Mouse (Mus musculus): ENCODE results near the gene Fgfr2. TPM values are rescaled to one million over a fixed set of nuclear protein-coding genes. Genes with fewer than 3 reads are reported as not detected.

Fgfr2 gene
- polyA plus RNA-seq, 1 experiment from 2014 or later: 169 TPM

- peaks cover 43% of the 10 kb centered on the region for H3K36me3 ChIP-seq (ENCODE audit: control insufficient read depth, insufficient read depth, low read length)
- ATAC-seq (ENCODE audit: insufficient number of reproducible peaks, insufficient read depth, low FRiP score, low read depth): no peak
- 94% methylated on average over 12 of the region's 12 CpGs for WGBS
- H3K4me3 ChIP-seq (ENCODE audit: low read depth, low read length): no peak overlapping the region
- H3K9me3 ChIP-seq (ENCODE audit: control insufficient read depth, low read depth, low read length): no peaks in the 10 kb centered on the region
- H3K4me1 ChIP-seq (ENCODE audit: control insufficient read depth, insufficient read depth, low read length): 0 out of 2 replicates have a peak, but pooled peaks cover 5% of the 10 kb centered on the region
- H3K27me3 ChIP-seq (ENCODE audit: control insufficient read depth, insufficient read depth, low read length): no peaks in the 10 kb centered on the region
- no peak overlapping the region for H3K9ac ChIP-seq (replicated peaks; ENCODE audit: low read depth, low read length)
- H3K4me2 ChIP-seq (replicated peaks; ENCODE audit: low read depth, low read length): no peak overlapping the region
- H3K27ac ChIP-seq (ENCODE audit: low read length): no peak overlapping the region
Measured at GRCm38 (mm10) chr7:132998639-132999038, 124.5 kb downstream of the Fgfr2 start.

GRCm38 (mm10) chr7:132996391-132996790 is 126.8 kb downstream of the Fgfr2 start:
- Histone ChIP-seq H3K9ac (replicated peaks; ENCODE audit: low read depth, low read length) (no peak overlapping the region), H3K9me3 (ENCODE audit: control insufficient read depth, low read depth, low read length) (no peaks in the 10 kb centered on the region), H3K4me2 (replicated peaks; ENCODE audit: low read depth, low read length) (no peak overlapping the region), H3K4me1 (ENCODE audit: control insufficient read depth, insufficient read depth, low read length) (no peaks in the 10 kb centered on the region), H3K4me3 (ENCODE audit: low read depth, low read length) (no peak overlapping the region), H3K27me3 (ENCODE audit: control insufficient read depth, insufficient read depth, low read length) (no peaks in the 10 kb centered on the region), H3K27ac (ENCODE audit: low read length) (no peak overlapping the region), H3K36me3 (ENCODE audit: control insufficient read depth, insufficient read depth, low read length) (peaks cover 50% of the 10 kb centered on the region)
- WGBS: 87% methylated on average over 5 of the region's 5 CpGs
- ATAC-seq (ENCODE audit: insufficient number of reproducible peaks, insufficient read depth, low FRiP score, low read depth): no peak

- Histone ChIP-seq H3K36me3 (ENCODE audit: control insufficient read depth, insufficient read depth, low read length) (peaks cover 64% of the 10 kb centered on the region), H3K4me3 (ENCODE audit: low read depth, low read length) (no peak overlapping the region), H3K27ac (ENCODE audit: low read length) (no peak overlapping the region), H3K4me1 (ENCODE audit: control insufficient read depth, insufficient read depth, low read length) (no peaks in the 10 kb centered on the region), H3K9me3 (ENCODE audit: control insufficient read depth, low read depth, low read length) (no peaks in the 10 kb centered on the region), H3K9ac (replicated peaks; ENCODE audit: low read depth, low read length) (no peak overlapping the region), H3K4me2 (replicated peaks; ENCODE audit: low read depth, low read length) (no peak overlapping the region), H3K27me3 (ENCODE audit: control insufficient read depth, insufficient read depth, low read length) (no peaks in the 10 kb centered on the region)
- WGBS: 81% methylated on average over 6 of the region's 6 CpGs
- no peak for ATAC-seq (ENCODE audit: insufficient number of reproducible peaks, insufficient read depth, low FRiP score, low read depth)
Measured at GRCm38 (mm10) chr7:132994628-132995191, 128.4 kb downstream of the Fgfr2 start.

DNA sequence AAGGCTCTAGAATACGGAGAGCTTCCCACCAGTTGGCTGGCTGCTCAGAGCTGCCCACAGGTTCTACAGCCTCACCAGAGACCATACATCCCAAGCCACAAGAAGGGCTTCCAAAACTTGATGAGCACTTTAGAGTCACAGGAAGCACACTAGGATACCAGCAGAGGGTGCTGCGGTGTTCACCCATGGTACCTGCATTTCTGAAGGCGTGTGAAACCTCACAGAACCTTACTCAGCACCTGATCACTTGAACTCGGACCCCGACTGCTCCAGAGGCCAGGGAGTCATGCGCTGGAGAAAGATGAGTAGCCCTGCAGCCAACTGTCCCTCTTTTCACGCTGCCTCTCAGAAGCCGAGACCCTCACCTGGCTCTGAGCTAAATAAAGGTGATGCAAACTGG is 129.0 kb downstream of the Fgfr2 start:
- Histone ChIP-seq H3K9me3 (ENCODE audit: control insufficient read depth, low read depth, low read length) (no peaks in the 10 kb centered on the region), H3K4me2 (replicated peaks; ENCODE audit: low read depth, low read length) (no peak overlapping the region), H3K9ac (replicated peaks; ENCODE audit: low read depth, low read length) (no peak overlapping the region), H3K27ac (ENCODE audit: low read length) (no peak overlapping the region), H3K27me3 (ENCODE audit: control insufficient read depth, insufficient read depth, low read length) (no peaks in the 10 kb centered on the region), H3K36me3 (ENCODE audit: control insufficient read depth, insufficient read depth, low read length) (peaks cover 68% of the 10 kb centered on the region), H3K4me3 (ENCODE audit: low read depth, low read length) (no peak overlapping the region), H3K4me1 (ENCODE audit: control insufficient read depth, insufficient read depth, low read length) (no peaks in the 10 kb centered on the region)
- WGBS: 91% methylated on average over 8 of the region's 8 CpGs
- ATAC-seq (ENCODE audit: insufficient number of reproducible peaks, insufficient read depth, low FRiP score, low read depth): no peak

DNA sequence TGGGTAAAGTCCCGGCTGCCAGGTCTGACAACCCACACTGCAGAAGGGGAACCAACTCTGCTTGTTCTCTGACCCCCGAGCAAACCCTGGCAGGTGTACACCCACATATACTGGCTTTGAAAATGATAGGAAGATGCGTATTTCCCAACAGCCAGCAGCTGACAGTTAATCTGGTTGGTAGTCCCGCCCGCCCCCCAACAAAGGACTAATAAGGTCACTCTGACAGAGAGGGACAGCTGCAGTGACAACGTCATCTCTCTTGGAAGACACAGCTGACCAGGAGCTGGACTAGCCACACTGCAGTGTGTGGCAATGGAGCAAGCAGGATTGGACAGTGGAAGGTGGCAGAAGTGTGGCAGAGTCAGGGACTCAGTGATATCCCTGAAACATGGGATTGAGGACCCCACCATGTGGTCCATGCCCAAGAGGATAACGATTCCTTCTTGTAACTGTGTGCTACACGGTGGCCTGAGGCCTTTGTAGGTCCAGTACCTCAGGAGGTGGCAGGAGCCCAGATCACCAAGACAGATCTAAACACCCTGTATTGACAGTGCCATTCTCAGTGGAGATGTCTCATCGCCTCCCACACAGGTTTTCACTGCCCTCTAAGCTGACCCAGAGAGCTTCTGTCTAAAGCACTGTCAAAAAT is 130.1 kb downstream of the Fgfr2 start:
- Histone ChIP-seq H3K9me3 (ENCODE audit: control insufficient read depth, low read depth, low read length) (no peaks in the 10 kb centered on the region), H3K27me3 (ENCODE audit: control insufficient read depth, insufficient read depth, low read length) (no peaks in the 10 kb centered on the region), H3K4me1 (ENCODE audit: control insufficient read depth, insufficient read depth, low read length) (no peaks in the 10 kb centered on the region), H3K27ac (ENCODE audit: low read length) (no peak overlapping the region), H3K4me3 (ENCODE audit: low read depth, low read length) (no peak overlapping the region), H3K4me2 (replicated peaks; ENCODE audit: low read depth, low read length) (no peak overlapping the region), H3K36me3 (ENCODE audit: control insufficient read depth, insufficient read depth, low read length) (peaks cover 66% of the 10 kb centered on the region), H3K9ac (replicated peaks; ENCODE audit: low read depth, low read length) (no peak overlapping the region)
- 91% methylated on average over 9 of the region's 9 CpGs for WGBS
- no peak for ATAC-seq (ENCODE audit: insufficient number of reproducible peaks, insufficient read depth, low FRiP score, low read depth)

- H3K27ac ChIP-seq (ENCODE audit: low read length): no peak overlapping the region
- peaks cover 64% of the 10 kb centered on the region for H3K36me3 ChIP-seq (ENCODE audit: control insufficient read depth, insufficient read depth, low read length)
- H3K4me1 ChIP-seq (ENCODE audit: control insufficient read depth, insufficient read depth, low read length): no peaks in the 10 kb centered on the region
- H3K4me2 ChIP-seq (replicated peaks; ENCODE audit: low read depth, low read length): no peak overlapping the region
- WGBS: 92% methylated on average over 14 of the region's 14 CpGs
- no peak overlapping the region for H3K4me3 ChIP-seq (ENCODE audit: low read depth, low read length)
- no peak overlapping the region for H3K9ac ChIP-seq (replicated peaks; ENCODE audit: low read depth, low read length)
- no peaks in the 10 kb centered on the region for H3K9me3 ChIP-seq (ENCODE audit: control insufficient read depth, low read depth, low read length)
- no peak for ATAC-seq (ENCODE audit: insufficient number of reproducible peaks, insufficient read depth, low FRiP score, low read depth)
- no peaks in the 10 kb centered on the region for H3K27me3 ChIP-seq (ENCODE audit: control insufficient read depth, insufficient read depth, low read length)
Measured at GRCm38 (mm10) chr7:132991240-132991900, 131.8 kb downstream of the Fgfr2 start.

DNA sequence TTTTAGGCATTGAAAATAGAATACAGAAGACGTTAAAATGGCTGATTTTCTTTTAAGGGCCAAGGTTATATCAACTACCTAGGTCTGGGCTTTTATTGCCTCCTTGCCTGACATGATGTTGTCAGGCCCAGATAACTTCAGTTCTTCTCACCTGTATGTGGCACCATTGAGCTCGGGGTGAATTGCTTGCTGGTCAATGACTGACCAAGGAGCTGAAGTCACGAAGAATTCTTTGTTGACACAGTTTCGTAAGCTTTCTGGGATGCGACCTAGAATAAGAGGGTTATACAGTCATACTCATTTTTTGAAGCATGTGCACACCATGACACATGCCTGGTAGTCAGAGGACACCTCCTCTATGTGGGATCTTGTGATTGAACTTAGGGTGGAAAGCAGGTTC is 133.3 kb downstream of the Fgfr2 start:
- H3K4me1 ChIP-seq (ENCODE audit: control insufficient read depth, insufficient read depth, low read length): no peaks in the 10 kb centered on the region
- H3K36me3 ChIP-seq (ENCODE audit: control insufficient read depth, insufficient read depth, low read length): peaks cover 58% of the 10 kb centered on the region
- H3K9me3 ChIP-seq (ENCODE audit: control insufficient read depth, low read depth, low read length): no peaks in the 10 kb centered on the region
- H3K4me3 ChIP-seq (ENCODE audit: low read depth, low read length): no peak overlapping the region
- WGBS: 84% methylated on average over 5 of the region's 5 CpGs
- no peak overlapping the region for H3K9ac ChIP-seq (replicated peaks; ENCODE audit: low read depth, low read length)
- no peak overlapping the region for H3K27ac ChIP-seq (ENCODE audit: low read length)
- H3K27me3 ChIP-seq (ENCODE audit: control insufficient read depth, insufficient read depth, low read length): no peaks in the 10 kb centered on the region
- no peak for ATAC-seq (ENCODE audit: insufficient number of reproducible peaks, insufficient read depth, low FRiP score, low read depth)
- H3K4me2 ChIP-seq (replicated peaks; ENCODE audit: low read depth, low read length): no peak overlapping the region

- WGBS: 71% methylated on average over 3 of the region's 3 CpGs
- Histone ChIP-seq H3K4me1 (ENCODE audit: control insufficient read depth, insufficient read depth, low read length) (no peaks in the 10 kb centered on the region), H3K36me3 (ENCODE audit: control insufficient read depth, insufficient read depth, low read length) (peaks cover 36% of the 10 kb centered on the region)
Measured at GRCm38 (mm10) chr7:132982639-132983038, 140.5 kb downstream of the Fgfr2 start.

More at GRCm38 (mm10) chr7:132982639-132983038, 140.5 kb downstream of the Fgfr2 start:
- Histone ChIP-seq H3K4me3 (ENCODE audit: low read depth, low read length) (no peak overlapping the region), H3K4me2 (replicated peaks; ENCODE audit: low read depth, low read length) (no peak overlapping the region), H3K9ac (replicated peaks; ENCODE audit: low read depth, low read length) (no peak overlapping the region), H3K27me3 (ENCODE audit: control insufficient read depth, insufficient read depth, low read length) (no peaks in the 10 kb centered on the region), H3K27ac (ENCODE audit: low read length) (no peak overlapping the region), H3K9me3 (ENCODE audit: control insufficient read depth, low read depth, low read length) (no peaks in the 10 kb centered on the region)
- no peak for ATAC-seq (ENCODE audit: insufficient number of reproducible peaks, insufficient read depth, low FRiP score, low read depth)

Data from stomach, embryonic 14.5 days (tissue).